Mouse (Mus musculus) cerebellum, postnatal 14 days (tissue): Measurements from ENCODE around the gene Med25.
A peak's percentile ranks its signal among the peaks of the same experiment; 100 is the strongest.
"Not testable (repeated sequence)": the region's sequence is repeated elsewhere in the genome, so short reads cannot be mapped to it uniquely, and the experiment has no call there.

Source experiments
- DNase-seq, 2 experiments: peaks; one replicate each; pipeline ENCODE4 v3.0.0; 2021; ENCODE audit warnings: mixed read lengths in 2 of 2

Med25 gene

DNA sequence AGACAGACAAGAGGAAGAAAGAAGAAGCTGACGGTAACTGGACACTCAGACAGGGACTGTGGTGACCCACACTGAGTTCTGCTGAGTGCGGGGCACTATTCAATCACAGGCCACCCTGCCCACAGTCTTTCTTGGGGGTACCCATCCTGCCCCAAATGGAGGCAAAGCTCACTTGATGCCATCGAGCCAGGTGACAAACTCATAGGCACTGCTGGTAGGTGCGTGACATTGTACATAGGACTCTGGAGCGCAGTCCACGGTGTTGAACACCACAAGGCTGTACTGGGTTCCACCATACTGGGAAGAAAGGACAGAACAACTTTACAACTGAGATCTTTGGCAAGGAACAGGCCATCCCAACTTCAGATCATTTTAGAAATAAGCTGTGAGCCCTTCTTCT lies 901 bp downstream of the Med25 start:
- no peak for DNase-seq

DNA sequence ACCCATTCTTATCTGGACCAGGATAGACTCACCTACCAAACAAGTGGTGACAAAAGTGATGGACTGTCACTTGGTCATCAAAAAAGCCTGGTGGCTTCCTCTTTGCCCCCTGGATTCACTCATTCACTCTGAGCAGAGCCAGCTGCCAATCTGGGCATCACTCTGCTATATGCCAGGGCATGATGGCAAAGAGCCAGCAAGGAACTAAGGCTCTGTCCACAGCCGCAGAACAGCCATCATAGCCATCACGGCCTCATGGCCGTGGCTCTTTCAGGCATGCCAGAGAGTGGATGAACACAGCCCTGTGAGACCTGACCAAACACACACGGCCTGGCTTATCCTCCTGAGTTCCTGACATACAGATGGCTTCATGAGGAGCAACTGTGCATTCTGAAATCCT lies 1.8 kb downstream of the Med25 start:
- DNase-seq: peak in 1 of 2 experiments; percentile 59

DNA sequence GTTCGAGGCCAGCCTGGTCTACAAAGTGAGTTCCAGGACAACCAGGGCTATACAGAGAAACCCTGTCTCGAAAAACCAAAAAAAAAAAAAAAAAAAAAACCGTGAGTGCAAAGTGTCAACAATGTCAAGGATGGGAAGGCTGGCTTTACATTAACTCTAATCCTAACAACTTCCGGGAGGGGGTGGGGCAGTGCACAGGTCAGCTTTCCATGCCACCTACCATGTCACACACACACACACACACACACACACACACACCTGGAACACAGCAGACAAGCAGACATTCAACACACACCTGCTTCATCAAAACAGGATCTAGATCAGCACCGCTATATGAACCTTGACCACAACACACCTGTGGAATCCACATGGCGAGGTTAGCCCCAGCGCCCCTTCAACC lies 2.3 kb downstream of the Med25 start:
- DNase-seq: no peak

- DNase-seq: peak; percentile 59 to 67
Observed at GRCm38 (mm10) chr7:44888256-44889105, 4.0 kb downstream of the Med25 start.

DNA sequence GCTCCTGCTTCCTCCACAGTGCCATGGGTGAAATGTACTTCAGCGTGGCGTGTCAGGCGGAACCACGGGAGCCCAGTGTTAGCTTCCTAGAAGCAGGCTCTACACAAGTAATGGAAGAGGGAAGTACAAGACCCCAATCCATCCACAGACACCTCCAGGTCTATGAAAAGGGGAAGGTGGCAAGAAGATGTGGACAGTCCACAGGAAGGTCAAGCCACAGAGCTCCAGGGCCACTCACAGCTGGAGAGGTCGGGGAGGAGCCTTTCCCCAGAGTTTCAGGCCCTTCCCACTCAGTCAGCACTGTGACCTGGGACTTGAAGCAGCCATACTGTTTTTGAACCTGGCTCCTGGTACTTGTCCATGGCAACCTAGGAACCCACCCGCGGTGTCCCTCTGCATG lies 5.5 kb downstream of the Med25 start:
- no peak for DNase-seq

GRCm38 (mm10) chr7:44884637-44885036 lies 7.9 kb downstream of the Med25 start:
- peak; percentile 48 to 55 for DNase-seq

DNA sequence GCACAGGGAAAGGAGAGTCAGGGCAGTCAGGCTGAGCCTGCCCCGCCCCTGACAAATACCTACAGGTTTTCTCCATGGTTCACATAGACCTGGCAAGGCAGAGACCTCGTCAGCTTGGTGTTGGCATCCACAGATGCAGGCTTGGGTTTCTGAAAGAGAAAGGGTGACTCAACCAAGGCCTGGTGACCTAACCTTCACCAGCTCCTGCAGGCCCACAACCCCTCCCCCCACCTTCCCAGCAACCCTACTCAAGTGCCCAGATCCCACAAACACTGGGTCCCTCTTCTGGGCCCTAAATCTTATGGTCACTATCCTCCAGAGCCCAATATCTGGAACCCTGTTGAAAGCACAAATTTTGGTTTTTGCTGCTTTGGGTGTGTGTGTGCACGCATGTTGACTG lies 9.5 kb downstream of the Med25 start:
- no peak for DNase-seq

GRCm38 (mm10) chr7:44877833-44878232 lies 14.7 kb downstream of the Med25 start:
- no peak for DNase-seq

- DNase-seq: not testable (repeated sequence)
Observed at GRCm38 (mm10) chr7:44871774-44872173, 20.7 kb downstream of the Med25 start.

DNA sequence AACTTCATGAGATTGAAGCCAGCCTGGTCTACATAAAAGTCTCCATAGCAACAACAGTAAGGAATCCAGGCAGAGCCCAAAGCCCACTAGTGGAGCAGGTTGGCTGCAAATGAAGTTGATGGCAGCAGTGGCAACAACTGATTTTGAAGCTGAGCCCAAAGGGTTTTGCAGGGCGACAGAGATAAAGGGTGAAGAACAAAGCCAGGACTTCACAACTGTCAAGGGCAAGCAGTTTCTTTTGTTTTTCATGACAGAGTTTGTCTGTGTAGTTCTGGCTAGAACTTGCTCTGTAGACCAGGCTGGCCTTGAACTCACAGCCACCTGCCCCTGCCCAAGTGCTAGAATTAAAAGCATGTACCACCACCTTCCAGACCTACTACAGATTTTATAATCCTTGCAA lies 21.3 kb downstream of the Med25 start:
- DNase-seq: no peak

DNA sequence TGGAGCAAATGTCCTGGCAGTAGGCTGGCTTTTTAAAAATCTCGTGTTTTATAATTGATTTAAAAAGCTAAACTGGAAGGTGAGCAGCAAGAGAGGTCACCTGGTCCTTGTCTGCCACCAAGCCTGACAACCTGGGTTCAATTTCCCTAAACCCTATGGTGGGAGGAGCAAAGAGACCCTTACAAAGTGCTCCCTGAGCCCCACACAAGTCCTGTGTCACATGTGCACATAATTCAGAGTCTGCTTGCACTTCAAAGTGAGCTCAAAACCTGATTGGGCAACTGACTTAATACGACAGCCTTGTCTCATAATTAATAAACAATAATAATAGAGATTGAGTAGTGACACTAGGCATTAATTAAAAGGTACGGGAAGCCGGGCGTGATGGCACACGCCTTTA lies 21.9 kb downstream of the Med25 start:
- DNase-seq: no peak

- DNase-seq: peak; percentile 94 to 95
Observed at GRCm38 (mm10) chr7:44869697-44870528, 22.6 kb downstream of the Med25 start, which contains the start of gene Ptov1. Gene Ptov1 (minus strand): TSS chr7:44869788.

GRCm38 (mm10) chr7:44868919-44869696 lies 23.4 kb downstream of the Med25 start:
- DNase-seq: peak; percentile 72 to 74

- DNase-seq: no peak
Observed at GRCm38 (mm10) chr7:44868465-44868864, 24.0 kb downstream of the Med25 start.

- DNase-seq: no peak
Observed at GRCm38 (mm10) chr7:44867802-44868201, 24.7 kb downstream of the Med25 start.

DNA sequence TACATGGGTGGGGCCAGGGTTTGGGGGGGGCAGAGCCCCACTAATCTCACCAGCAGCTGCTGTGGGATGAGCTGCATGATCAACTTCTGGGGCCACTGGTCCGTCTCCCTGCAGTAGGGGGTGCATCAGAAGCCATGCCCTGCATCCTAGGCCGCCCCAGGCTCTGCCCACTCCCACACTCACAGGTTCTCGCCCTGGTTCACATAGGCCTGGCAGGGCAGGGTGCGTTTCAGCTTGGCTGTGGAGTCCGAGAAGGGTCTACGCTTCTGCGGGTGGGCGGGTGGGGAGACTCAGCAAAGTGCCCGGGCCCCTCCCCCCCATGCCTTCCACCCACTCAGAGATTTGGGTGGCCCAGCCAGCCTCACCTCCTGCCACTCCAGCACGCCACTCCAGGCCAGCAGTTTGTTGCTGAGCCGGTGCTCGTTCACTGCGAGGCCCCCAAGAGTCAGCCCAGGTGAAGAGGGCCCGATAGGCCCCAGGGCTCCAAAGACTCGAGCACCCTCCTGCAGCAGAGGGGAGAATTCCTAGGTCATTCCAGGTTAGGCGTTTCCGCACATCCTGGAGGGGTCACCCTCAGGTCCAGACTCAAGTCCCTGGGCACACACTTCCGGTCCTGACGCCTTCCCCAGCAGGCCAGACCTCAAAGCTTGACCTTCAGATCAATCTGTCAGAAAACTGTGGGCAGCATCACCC lies 25.4 kb downstream of the Med25 start:
- no peak for DNase-seq

DNA sequence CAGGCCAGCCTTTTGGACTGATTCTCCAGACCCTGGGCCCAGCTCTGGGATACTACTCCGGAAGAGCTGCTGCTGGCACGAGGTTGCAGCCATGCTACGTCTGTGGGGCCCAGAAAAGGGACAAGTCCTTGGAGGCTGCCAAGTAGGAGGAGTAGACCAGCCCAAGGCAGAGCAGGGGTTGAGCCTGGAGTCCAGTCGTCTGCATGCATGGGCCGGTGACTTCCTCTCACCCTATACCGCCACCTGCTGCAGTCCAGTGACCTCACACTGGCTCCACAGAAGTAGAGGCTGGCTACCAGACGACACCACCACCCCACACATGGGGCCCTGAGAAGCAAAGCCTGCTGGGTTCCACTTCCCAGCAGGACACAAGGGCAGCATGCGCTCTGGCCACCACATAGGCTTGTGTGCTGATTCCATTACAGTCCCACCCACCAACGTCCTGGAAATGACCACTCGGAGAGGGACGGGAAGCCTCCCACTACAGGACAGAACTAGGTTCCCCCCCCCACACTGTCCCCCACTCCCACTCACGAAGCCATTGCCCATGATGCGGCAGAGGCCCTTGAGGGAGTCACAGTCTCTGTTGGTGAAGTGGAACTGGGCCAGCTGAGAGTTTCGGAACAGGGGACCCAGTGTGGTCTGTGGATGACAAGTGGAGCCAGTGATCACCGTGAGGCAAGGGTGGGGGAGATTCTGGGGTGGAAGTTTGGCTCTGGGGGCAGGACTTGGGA lies 26.1 kb downstream of the Med25 start:
- DNase-seq: peak in 1 of 2 experiments; percentile 47

- DNase-seq: peak in 1 of 2 experiments; percentile 57
Observed at GRCm38 (mm10) chr7:44864595-44865542, 27.6 kb downstream of the Med25 start.

DNA sequence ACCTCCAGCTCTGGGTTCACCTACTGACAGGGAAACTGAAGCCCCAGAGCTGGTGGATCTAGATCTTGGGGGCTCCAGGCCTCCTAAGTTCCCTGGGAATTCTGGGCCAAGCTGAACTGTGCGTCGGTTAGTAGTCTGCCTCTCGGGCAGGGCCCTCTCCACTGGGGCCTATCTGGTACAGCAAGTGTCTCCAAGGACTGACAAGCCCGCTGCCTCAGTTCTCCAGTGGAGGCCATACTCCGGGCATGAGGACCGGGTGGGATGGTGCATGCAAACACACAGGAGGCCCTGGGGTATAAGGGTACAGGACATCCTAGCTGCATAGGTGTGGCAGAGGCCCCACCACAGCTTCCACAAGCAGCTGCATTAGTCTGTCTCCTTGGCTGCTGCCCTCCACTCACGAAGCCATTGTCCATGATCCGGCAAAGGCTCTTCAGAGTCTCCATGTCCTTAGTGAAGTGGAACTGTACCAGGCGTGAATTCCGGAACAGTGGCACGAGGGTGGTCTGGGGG lies 28.5 kb downstream of the Med25 start:
- DNase-seq: no peak

DNA sequence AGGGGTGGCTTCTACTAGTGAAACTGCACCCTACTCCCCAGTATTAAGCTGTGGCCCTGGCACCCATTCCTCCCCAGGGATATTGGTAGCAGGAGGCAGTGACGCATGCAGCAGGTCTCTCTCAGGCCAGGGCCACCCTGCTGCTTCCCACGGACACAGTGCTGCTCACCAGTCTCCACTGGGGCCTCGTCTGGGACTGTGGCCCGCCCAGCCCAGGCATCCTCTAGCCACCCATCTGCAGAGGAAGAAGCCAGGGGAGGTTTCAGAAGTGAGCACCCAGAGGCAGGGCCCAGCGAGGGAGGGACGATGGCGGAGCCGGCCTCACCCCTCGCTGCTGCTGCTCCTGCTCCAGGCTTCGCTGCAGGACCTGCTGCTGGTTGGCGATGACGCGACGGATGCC lies 29.3 kb downstream of the Med25 start:
- no peak for DNase-seq
